Mouse (Mus musculus) kidney, adult 2 months (tissue): ENCODE data around the gene Cacna1c. TPM values are rescaled to one million over a fixed set of nuclear protein-coding genes. Genes with fewer than 3 reads are reported as not detected.

Source experiments
- DNase-seq: peaks from one replicate; pipeline ENCODE4 v3.0.0; 2021
- H3K27ac ChIP-seq: fragments of 200-500 bp; 2 replicates; pipeline ENCODE4 v1.5.1; 2012; ENCODE audit warnings: low read depth, low read length, control low read depth, inconsistent platforms; ENCODE audit not compliant: insufficient read depth
- H3K27me3 ChIP-seq: fragments of 200-500 bp; replicated peaks from 2 replicates; pipeline ENCODE4 v1.6.1; 2012; ENCODE audit warnings: mild to moderate bottlenecking, moderate library complexity, low read length, inconsistent platforms; ENCODE audit not compliant: control insufficient read depth, insufficient read depth
- H3K36me3 ChIP-seq: fragments of 200-500 bp; 2 replicates; pipeline ENCODE4 v1.6.1; 2012; ENCODE audit warnings: mild to moderate bottlenecking, moderate library complexity, low read length, inconsistent platforms; ENCODE audit not compliant: control insufficient read depth, insufficient read depth
- H3K4me1 ChIP-seq: fragments of 200-500 bp; 2 replicates; pipeline ENCODE4 v1.6.1; 2011; ENCODE audit warnings: low read length; ENCODE audit not compliant: control insufficient read depth, insufficient read depth
- H3K4me3 ChIP-seq: fragments of 200-500 bp; 2 replicates; pipeline ENCODE4 v1.5.1; 2011; ENCODE audit warnings: mild to moderate bottlenecking, low read depth, low read length, control low read depth; ENCODE audit not compliant: insufficient read depth
- CTCF ChIP-seq: fragments of 200-500 bp; conservative IDR thresholded peaks from 2 replicates; pipeline ENCODE4 v1.5.1; 2011; ENCODE audit warnings: low read depth, mild to moderate bottlenecking, control low read depth, low read length, moderate library complexity, mixed read lengths; ENCODE audit not compliant: insufficient read depth, insufficient read length
- POLR2A ChIP-seq: fragments of 200-500 bp; IDR thresholded peaks from one replicate; pipeline ENCODE4 v1.6.1; 2011; ENCODE audit warnings: low read depth, low read length, control low read depth
- WGBS: fragments of 180-500 bp; shearing (Covaris S2); methylation state at CpG from one replicate; pipeline ENCODE4 v1.1.7; 2018; 5-methylcytosine and 5-hydroxymethylcytosine counted together
- polyA plus RNA-seq: library from polyadenylated mRNA; depleted of rRNA; stranded (reverse); fragments of >200 nt; gene quantifications from 2 replicates; pipeline ENCODE4 v1.2.3, GENCODE M21; 2012

Gene Cacna1c
- polyA plus RNA-seq, 1 experiment, result 0.99 TPM

DNA sequence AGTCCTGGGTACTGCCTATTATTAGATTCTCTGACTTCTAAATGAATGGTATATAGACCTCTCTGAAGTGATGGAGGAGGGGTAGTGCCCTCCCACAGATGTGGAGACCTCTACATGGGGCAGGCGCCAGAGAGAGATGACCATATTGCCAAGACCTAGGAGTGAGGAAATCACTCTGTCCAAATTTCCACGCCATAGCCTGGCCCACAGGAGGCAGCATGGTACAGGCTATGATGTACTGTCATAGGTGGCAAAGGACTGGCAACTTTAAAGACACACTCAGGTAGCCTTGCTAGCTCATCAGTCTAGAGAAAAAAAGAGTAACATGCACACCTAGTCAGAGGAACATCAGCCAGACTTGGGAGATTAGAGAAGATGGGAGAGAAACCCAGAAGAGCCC is 347.6 kb downstream of the Cacna1c start:
- Histone ChIP-seq H3K27ac (no peak overlapping the region), H3K4me3 (no peak overlapping the region), H3K36me3 (no peaks in the 10 kb centered on the region), H3K4me1 (no peaks in the 10 kb centered on the region), H3K27me3 (no peaks in the 10 kb centered on the region)
- no peak for DNase-seq
- 84% methylated on average over 2 of the region's 2 CpGs for WGBS
- TF ChIP-seq POLR2A, result no peak
- TF ChIP-seq CTCF, result peak; percentile 50; the same call in 1 of the 2 replicates

DNA sequence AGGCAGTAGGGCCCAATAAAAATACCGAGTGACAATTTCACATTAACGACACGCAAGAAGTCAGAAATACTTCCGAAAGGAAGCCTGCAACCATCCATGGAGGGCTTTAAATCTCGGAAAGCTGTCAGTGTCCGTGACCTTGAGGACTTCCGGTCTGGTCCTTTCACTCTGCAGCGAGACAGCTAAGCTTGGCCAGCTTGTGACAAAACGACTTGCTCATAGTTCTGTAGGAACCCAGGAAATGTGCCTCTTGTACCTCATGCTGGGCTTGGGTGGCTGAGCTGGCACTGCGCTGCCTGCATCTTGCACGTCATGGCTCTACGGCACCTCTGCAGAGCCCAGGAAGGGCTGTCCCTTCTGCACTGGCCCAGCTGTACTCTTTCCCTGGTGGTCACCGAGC is 348.5 kb downstream of the Cacna1c start:
- Histone ChIP-seq H3K27me3 (no peaks in the 10 kb centered on the region), H3K4me3 (no peak overlapping the region), H3K36me3 (no peaks in the 10 kb centered on the region), H3K4me1 (no peaks in the 10 kb centered on the region), H3K27ac (no peak overlapping the region)
- TF ChIP-seq CTCF (no peak), POLR2A (no peak)
- DNase-seq, result peak; percentile 56
- 34% methylated on average over 13 of the region's 13 CpGs for WGBS

DNA sequence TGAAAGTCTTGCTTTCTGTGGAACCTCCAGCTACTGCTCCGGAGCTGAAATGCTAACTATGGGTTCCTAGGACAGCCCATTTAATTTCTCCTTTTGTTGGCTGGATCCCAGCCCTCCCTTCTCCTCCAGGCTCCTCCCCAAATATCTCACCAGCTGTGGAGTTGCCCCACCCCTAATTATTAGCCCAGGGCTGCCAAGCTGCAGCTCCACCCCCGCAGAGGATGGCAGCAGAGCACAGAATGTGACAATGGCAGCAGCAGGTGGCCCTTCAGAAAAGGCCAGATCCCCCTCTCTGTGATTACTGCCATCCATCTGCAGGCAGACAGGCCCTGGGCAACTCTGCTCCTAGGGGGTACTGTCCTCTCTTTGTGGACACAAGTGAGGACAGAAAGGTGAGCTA is 350.4 kb downstream of the Cacna1c start:
- Histone ChIP-seq H3K27me3 (no peaks in the 10 kb centered on the region), H3K4me3 (no peak overlapping the region), H3K27ac (no peak overlapping the region), H3K36me3 (no peaks in the 10 kb centered on the region), H3K4me1 (no peaks in the 10 kb centered on the region)
- peak; percentile 17 for DNase-seq
- WGBS, result 17% methylated on average over 2 of the region's 2 CpGs
- no peak for TF ChIP-seq POLR2A
- TF ChIP-seq CTCF, result no peak

DNA sequence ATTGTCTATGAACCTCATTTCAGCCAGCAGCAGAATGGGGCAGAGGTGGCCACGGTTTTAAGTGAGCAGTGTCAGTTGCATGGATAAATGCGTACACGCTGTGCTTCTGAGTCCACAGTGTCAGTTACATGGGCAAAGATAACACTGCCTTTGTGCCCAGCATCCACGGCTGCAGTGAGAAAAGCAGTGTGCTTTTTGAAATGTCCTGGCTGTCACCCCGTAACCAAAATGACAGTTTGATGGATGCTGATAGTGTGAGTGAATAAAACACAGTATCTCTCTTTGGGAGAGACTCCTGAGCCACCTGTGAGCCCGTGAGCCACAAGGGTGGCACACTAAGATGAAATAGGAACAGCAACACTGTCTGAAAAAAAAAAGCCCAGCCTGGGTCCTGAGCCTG is 351.0 kb downstream of the Cacna1c start:
- no peaks in the 10 kb centered on the region for H3K4me1 ChIP-seq
- TF ChIP-seq CTCF (no peak), POLR2A (no peak)
- WGBS, result 58% methylated on average over 6 of the region's 6 CpGs

DNA sequence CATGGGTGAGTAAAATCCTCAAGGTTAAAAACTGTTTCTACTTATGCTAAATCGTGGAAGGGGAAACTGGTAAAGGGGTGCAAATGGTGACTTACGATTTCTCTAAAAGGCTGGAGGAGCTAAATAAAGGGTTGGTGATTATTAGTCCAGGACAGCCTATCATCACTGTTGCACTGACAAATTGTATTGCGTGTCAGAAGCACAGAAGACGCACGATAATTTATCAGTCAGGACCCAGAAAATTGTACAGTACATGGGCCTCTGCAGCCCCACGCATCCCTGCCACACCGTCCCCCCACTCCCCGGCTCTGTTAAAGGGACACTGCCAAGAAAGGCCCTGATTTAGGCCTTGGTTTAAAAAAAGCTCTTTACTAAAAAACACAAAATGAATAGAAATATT is 352.7 kb downstream of the Cacna1c start:
- DNase-seq, result no peak
- 0 out of 2 replicates have a peak, but pooled peaks cover 4% of the 10 kb centered on the region for H3K4me1 ChIP-seq
- WGBS, result 89% methylated on average over 8 of the region's 8 CpGs
- TF ChIP-seq CTCF, result no peak
- no peak for TF ChIP-seq POLR2A
- no peak overlapping the region for H3K27ac ChIP-seq
- H3K36me3 ChIP-seq, result no peaks in the 10 kb centered on the region
- H3K27me3 ChIP-seq, result no peaks in the 10 kb centered on the region
- no peak overlapping the region for H3K4me3 ChIP-seq

More for the DNA sequence above, 351.0 kb downstream of the Cacna1c start:
- Histone ChIP-seq H3K27me3 (no peaks in the 10 kb centered on the region), H3K4me3 (no peak overlapping the region), H3K36me3 (no peaks in the 10 kb centered on the region), H3K27ac (no peak overlapping the region)
- no peak for DNase-seq

DNA sequence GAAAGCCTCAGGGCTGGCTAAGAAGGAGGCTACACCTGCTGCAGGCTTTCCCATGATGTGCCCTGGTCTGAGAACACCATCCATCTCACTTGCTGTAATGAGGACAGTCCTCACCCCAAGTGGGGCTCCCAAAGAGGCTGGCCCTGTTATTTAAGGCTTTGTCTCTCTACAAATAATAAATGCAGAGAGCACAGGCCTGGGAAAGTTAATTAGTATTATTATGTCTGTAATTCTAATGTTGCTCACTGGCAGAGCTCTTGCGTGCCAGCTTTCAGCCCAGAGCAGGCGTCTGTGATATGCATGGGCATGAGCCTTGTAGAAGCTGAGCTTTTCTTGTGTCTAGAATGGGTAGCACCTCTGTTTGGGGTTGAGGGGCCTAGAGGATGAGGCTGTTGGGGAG is 354.3 kb downstream of the Cacna1c start:
- Histone ChIP-seq H3K27me3 (no peaks in the 10 kb centered on the region), H3K4me3 (no peak overlapping the region), H3K36me3 (no peaks in the 10 kb centered on the region), H3K4me1 (0 out of 2 replicates have a peak, but pooled peaks cover 4% of the 10 kb centered on the region), H3K27ac (no peak overlapping the region)
- DNase-seq, result no peak
- 100% methylated on average over 2 of the region's 2 CpGs for WGBS
- TF ChIP-seq CTCF (no peak), POLR2A (no peak)

DNA sequence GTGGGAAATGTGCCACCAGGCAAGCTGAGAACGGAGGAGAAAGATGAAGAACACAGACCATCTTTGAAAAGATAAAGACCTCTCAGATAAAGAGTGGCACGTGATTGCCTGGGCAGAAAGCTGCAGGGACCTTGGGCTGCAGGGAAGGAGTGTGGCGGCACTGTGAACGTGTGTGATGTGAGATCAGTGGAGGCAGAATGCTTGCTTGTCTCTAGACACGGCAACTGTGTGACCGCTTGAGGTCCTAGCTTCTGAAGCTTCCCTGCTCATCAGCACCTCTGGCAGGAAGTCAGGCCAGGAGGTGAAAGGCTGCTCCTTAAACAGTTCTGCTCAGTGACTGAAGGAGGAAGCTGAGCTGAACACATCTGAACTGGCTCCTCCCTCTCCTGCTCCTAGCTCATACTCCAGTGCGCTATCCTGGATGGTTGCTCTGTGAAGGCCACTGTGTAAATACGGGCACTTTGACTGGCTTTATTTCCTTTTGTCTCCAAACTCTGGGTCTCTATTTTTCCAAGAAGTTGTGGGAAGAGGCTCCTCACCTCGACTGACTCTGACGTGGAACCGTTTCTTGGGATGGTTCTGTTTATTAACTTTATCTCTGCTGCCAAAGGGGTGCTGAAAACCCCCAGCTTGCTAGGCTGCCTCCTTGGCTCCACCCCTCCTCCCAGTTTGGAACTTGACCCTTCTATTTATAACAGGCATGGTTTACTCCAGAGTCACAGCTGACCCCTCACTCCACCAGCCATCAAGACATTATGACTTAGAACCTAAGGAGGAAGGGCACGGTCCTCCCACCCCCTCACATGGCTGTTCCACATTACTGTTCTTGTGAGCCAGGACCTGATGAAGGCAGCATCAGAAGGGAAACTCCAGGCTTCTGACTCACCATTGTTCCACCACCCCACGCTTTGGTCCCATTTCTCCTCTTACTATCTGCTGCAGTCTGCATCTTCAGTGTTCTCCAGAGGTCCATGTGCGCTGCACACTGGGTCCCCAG is 357.0 kb downstream of the Cacna1c start:
- Histone ChIP-seq H3K27ac (no peak overlapping the region), H3K4me1 (0 out of 2 replicates have a peak, but pooled peaks cover 4% of the 10 kb centered on the region), H3K36me3 (no peaks in the 10 kb centered on the region), H3K27me3 (no peaks in the 10 kb centered on the region), H3K4me3 (no peak overlapping the region)
- WGBS, result 34% methylated on average over 14 of the region's 14 CpGs
- TF ChIP-seq POLR2A (no peak), CTCF (no peak)
- DNase-seq, result peak; percentile 58
